Mouse (Mus musculus): Measurements from ENCODE around the gene Snd1.

Snd1 gene

DNA sequence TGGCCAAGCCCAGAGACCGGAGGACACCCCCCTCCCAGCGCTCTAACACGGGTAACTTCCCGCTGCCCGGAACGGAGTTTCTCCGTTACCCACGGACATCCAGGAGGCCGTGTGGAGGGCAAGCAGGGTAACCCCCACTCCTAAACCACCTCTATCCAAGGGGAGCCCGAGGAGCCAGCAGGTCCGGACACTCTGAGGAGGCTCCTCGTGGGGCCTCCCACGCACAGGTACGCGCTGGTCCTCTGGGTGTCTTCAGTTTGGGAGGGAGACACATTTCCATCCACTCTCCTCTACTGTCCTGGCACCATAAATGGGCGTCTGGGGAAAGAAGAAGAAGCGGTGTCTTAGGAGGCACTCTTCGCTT lies 506.6 kb downstream of the Snd1 start:
- DNase-seq, result no peak

GRCm38 (mm10) chr6:28981966-28982701 lies 507.2 kb downstream of the Snd1 start:
- peak; percentile 78 to 84 for DNase-seq

- no peak for DNase-seq
Measured at GRCm38 (mm10) chr6:28982817-28983216, 507.9 kb downstream of the Snd1 start.

Measured in kidney, postnatal 25 days (tissue).